Mouse (Mus musculus) cerebral cortex, adult 2 months (tissue): Measurements from ENCODE around the gene Tmem252.

Experiments used
- WGBS: fragments of 180-500 bp; shearing (Covaris S2); methylation state at CpG from one replicate; pipeline ENCODE4 v1.1.7; 2018; 5-methylcytosine and 5-hydroxymethylcytosine counted together

The Tmem252 gene

DNA sequence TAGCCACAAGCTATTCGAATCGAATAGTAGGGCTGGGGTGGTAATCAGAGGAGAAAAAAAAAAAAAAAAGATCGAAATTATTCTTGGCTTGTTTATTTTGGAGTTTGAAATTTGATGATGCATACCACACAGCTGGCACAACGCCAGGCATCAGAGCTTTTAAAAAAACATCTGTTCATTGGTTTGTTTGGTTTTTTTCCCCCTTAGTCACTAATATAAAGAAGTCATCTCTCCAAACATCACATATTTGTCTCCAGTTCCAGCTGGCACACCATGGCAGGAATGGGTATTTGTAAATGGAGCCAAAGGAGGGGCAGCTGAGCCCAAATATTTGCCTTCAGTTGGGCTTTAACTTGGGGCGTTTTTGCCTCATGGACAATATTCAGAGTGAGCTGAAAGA, 56.9 kb downstream of the Tmem252 start:
- 53% methylated on average over 5 of the region's 5 CpGs for WGBS
